Mouse (Mus musculus): ENCODE results near the gene Gm21861.
"Not testable (repeated sequence)": the region's sequence is repeated elsewhere in the genome, so short reads cannot be mapped to it uniquely, and the experiment has no call there.

The Gm21861 gene

GRCm38 (mm10) chrY:58814497-58814896, at the start of gene Gm21861:
Gene Gm21861 (minus strand): TSS chrY:58814597.
- not testable (repeated sequence) for DNase-seq (ENCODE audit: low spot score)

Data from adipocyte (in vitro differentiated cells).